Mouse (Mus musculus) cortical plate, adult 2 months (tissue): ENCODE data around the gene Zfp235. TPM values are rescaled to one million over a fixed set of nuclear protein-coding genes. Genes with fewer than 3 reads are reported as not detected.
A peak's percentile ranks its signal among the peaks of the same experiment; 100 is the strongest.

ENCODE experiments used
- H3K27ac ChIP-seq: fragments of 200-500 bp; 2 replicates; pipeline ENCODE4 v1.5.1; 2012; ENCODE audit warnings: low read length, control low read depth, inconsistent platforms; ENCODE audit not compliant: insufficient read depth
- H3K4me1 ChIP-seq: fragments of 200-500 bp; 2 replicates; pipeline ENCODE4 v1.6.1; 2011; ENCODE audit warnings: low read length; ENCODE audit not compliant: control insufficient read depth, insufficient read depth
- H3K4me3 ChIP-seq: fragments of 200-500 bp; 2 replicates; pipeline ENCODE4 v1.5.1; 2011; ENCODE audit warnings: mild to moderate bottlenecking, low read length, control low read depth; ENCODE audit not compliant: insufficient read depth
- CTCF ChIP-seq: fragments of 200-500 bp; IDR thresholded peaks from 2 replicates; pipeline ENCODE4 v1.5.1; 2011; ENCODE audit warnings: mild to moderate bottlenecking, control low read depth, low read length; ENCODE audit not compliant: insufficient read depth; ENCODE audit errors: extremely low read depth
- POLR2A ChIP-seq: fragments of 200-500 bp; IDR thresholded peaks from 2 replicates; pipeline ENCODE4 v1.6.1; 2011; ENCODE audit warnings: mild to moderate bottlenecking, low read length, control low read depth; ENCODE audit not compliant: insufficient read depth; ENCODE audit errors: extremely low read depth
- polyA plus RNA-seq: library from polyadenylated mRNA; depleted of rRNA; stranded (reverse); fragments of >200 nt; gene quantifications from 2 replicates; pipeline ENCODE4 v1.2.3, GENCODE M21; 2012

The Zfp235 gene
- polyA plus RNA-seq, 1 experiment, result 19.9 TPM

DNA sequence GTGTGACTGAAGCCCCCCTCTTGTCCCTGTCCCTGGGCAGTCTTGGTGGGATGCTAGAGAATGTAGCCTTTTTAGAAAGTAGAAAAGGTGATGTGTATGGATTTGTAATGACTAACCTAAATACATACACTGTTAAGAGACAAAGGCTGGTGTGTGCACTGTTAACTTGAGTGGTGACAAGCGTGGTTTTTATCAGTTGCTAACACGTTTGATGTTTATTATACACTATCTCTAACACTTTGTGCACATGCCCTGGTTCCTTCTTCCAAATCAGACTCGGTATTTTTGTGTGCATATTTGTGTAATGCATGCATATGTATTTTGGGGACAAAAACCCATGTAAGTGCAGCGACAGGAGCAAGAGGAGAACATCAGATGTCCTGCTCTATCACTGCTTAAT, 17.3 kb upstream of the Zfp235 start:
- Histone ChIP-seq H3K4me1 (no peaks in the 10 kb centered on the region), H3K27ac (no peak overlapping the region), H3K4me3 (no peak overlapping the region)
- TF ChIP-seq CTCF (no peak), POLR2A (no peak)

DNA sequence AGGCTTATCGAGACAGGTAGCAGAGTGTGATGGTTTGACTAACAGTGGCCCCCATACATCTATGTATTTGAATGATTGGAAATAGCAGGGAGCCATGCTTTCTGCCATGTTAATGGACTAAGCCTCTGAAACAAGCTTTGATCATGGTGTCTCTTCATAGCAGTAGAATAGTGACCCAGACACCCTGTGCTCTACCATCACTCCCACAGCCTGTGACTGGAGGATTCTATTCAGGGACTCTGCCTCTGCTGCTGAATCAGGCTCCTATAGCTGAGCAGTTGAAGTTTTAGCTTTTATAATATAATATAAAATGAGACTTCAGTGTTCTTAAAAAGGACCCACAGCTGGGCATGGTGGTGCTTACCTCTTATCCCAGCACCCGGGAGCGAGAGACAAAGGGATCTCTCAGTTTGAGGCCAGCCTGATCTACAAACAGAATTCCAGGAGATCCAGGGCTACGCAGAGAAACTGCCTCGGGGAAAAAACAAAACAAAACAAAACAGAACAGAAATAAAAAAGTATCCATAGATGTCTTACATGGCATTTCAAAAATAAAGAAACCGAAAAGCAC, 459 bp upstream of the Zfp235 start:
- Histone ChIP-seq H3K27ac (no peak overlapping the region), H3K4me1 (peaks cover 3% of the 10 kb centered on the region; the same call in 1 of the 2 replicates), H3K4me3 (peak overlapping the region; percentile 85)
- TF ChIP-seq POLR2A (no peak), CTCF (no peak)

DNA sequence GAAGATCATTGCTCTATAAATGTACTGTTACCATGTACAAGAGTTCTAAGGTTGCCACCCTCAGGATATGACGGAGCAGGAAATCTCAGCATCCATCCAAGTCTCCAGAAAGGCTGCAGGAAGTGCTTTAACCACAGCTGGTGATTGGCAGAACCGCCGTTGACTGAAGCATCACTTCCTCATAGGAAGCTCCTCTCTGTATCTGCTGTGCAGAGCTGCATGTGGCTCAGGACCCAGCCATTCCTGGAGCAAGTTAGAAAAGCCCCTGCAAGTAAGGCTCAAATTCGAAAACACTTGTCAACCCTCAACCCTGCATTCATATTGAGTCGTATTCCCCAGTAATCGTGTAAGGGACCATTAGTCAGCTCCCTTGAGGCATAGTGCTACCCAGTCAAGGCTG, 8.6 kb downstream of the Zfp235 start:
- H3K4me3 ChIP-seq, result no peak overlapping the region
- TF ChIP-seq CTCF, result no peak
- no peak for TF ChIP-seq POLR2A
- no peak overlapping the region for H3K27ac ChIP-seq
- H3K4me1 ChIP-seq, result no peaks in the 10 kb centered on the region

DNA sequence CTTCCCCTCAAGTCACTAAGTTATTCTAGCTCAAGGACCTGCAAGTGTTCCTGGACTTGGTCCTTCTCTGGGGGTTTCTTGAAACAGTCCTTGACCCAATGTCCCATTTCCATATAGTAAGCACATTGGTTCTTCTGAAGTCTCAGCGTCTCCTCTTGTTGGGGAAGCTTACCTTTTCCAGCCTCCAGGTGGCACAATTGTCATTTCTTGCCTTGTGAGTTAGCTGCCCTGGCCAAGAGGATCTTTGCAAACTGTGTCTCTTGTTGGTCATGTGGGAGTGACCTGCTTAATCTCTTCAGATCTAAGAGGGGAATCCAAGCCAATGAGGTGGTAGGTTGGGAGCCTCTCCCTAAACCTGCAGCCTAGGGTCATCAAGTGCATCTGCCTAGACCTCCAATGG, 19.3 kb downstream of the Zfp235 start:
- Histone ChIP-seq H3K27ac (no peak overlapping the region), H3K4me3 (no peak overlapping the region), H3K4me1 (no peaks in the 10 kb centered on the region)
- TF ChIP-seq CTCF (no peak), POLR2A (no peak)

DNA sequence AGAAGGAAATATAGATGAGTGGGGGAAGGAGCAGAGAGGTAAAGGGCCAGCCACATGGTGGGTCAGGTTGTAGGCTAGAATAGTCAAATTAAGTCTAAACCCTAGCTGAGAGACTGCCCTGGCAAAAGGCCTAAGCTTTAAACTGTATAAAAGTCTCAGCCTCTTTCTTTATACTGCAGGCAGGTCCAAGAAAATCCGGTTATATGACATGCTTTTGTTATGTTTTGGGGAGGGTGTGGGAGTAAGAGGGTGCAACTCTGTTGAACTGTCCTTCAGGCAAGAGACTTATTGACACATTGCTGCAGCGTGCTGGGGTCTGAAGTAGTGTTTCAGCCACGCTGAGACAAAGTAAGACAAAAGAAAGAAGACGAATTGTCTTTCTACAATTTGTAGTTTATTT, 38.2 kb downstream of the Zfp235 start:
- Histone ChIP-seq H3K27ac (no peak overlapping the region), H3K4me3 (no peak overlapping the region), H3K4me1 (no peaks in the 10 kb centered on the region)
- TF ChIP-seq CTCF (no peak), POLR2A (no peak)

DNA sequence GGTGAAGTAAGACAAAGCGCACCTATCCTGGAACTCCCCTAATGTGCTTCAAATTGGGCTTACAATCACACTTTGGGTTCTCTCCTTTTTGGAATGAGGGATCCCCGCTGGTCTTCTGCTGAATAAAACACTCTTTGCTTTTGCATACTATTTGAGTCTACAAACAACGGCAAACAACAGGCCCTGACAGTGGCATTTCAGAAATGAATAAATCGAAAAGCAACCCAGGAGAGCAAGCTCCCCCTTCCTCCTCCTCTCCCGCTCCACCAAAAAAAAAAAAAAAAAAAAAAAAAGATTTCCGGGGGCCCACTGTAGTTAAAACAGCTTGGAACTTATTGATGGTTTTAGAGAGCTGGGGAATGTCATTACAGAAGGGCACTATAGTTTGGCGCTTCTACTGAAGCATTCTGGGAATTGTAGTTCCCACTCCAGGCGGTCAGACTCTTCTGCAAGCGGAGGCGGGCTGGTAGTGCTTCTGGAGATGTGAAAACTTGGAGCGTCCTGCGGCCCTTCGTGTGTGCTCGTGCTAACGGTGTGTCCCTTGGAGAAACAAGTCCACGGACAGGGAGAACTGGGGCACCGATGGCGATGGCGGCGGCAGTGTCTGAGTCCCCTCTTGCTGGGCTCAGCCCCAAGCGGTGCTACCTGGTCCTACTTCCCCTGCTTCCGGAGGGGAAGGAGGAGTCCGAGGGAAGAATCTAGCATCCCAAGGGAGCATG, 40.8 kb downstream of the Zfp235 start, which contains the start of gene Zfp114:
TSS of gene Zfp114 (plus strand) at position 443 of the 719 bp plus-strand sequence.
- TF ChIP-seq CTCF, result no peak
- peak; percentile 55 for TF ChIP-seq POLR2A
- Histone ChIP-seq H3K27ac (0 out of 2 replicates have a peak within 1 kb of the TSS, but pooled peaks have one; percentile 66), H3K4me3 (peak within 1 kb of the TSS; percentile 67), H3K4me1 (no peaks in the 10 kb centered on the region)

DNA sequence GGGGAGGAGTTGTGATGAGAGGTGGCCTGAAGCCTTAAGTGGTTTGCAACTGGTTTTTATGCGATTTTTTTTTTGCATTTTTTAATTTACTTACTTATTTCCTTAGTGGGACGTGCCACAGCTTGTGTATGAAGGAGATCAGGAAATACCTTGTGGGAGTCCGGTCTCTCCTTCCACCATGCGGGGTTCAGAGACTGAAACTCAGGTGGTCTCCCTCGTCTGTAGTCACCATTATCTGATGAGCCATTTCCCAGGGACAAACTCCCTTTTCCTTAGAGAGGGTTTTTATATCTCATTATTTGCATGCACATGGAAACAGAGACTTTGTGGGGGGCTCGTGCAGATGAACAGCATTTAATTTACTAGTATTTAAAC, 41.4 kb downstream of the Zfp235 start:
- peak overlapping the region; percentile 67 for H3K4me3 ChIP-seq
- no peak for TF ChIP-seq CTCF
- TF ChIP-seq POLR2A, result no peak
- H3K4me1 ChIP-seq, result no peaks in the 10 kb centered on the region
- H3K27ac ChIP-seq, result no peak overlapping the region

DNA sequence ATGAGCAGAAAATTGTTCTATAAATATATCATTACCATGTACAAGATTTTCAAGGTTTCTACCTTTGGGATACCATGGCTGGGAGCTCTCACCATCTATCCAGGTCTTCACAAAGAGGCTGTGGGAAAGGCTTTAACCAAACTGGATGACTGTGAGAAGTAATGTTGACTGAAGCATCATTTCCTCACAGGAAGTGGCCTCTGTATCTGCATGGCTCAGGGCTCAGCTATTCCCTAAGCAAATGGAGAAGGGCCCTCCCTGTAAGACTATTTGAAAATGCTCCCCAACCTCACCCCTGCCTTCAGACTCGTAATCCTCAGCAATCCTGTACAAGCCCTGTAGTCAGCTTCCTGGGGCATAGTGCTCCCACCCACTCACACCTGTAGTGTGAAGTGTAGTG, 53.6 kb downstream of the Zfp235 start:
- TF ChIP-seq CTCF (no peak), POLR2A (no peak)
- no peaks in the 10 kb centered on the region for H3K4me1 ChIP-seq
- no peak overlapping the region for H3K4me3 ChIP-seq
- H3K27ac ChIP-seq, result no peak overlapping the region

DNA sequence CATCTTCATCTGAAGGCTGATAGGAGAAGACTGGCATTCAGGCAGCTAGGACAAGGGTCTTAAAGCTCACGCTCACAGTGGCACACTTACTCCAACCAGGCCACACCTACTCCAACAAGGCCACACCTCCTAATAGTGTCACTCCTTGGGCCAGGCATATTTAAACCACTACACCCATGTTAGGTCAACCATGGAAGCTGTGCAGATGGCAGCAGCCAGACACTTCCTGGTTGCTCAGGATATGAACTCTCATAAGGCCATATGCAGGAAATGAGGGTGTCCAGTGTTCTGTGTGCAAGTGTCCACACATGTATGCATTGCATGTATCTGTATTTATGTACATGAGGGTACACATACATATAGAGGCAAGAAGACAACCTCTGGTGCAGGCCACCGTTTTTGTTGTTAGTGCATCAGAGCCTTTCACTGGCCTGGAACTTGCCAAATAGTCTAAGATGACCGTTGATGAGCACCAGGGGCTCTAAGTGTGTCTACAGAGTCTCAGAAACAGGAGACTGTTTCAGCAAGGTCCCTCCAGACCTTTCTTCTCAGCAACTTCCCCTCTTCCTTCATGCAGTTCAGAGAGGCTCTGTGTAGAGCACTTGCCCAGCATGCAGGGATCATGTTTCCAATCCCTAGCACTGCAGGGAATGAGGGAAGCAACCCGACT, 55.1 kb downstream of the Zfp235 start:
- TF ChIP-seq POLR2A (no peak), CTCF (no peak)
- no peak overlapping the region for H3K4me3 ChIP-seq
- no peak overlapping the region for H3K27ac ChIP-seq
- H3K4me1 ChIP-seq, result no peaks in the 10 kb centered on the region

DNA sequence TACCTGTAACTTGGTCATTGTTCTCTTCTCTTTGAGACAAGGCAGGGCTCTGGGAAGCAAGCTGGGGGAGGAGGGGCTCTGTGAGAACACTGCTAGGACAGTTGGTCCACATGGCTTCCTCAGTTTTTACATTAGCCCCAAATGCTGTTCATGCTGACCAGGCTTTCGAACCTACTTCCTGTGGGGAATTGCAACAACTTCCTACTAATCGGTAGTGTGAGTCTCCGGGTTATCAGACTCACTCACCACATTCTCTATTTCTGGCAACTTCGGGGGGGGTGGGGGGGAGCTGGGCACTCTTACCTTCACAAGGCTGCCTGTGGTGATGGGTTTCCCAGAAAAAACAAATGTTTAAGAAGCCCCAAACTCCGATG, 55.6 kb downstream of the Zfp235 start:
- Histone ChIP-seq H3K27ac (no peak overlapping the region), H3K4me1 (no peaks in the 10 kb centered on the region), H3K4me3 (no peak overlapping the region)
- TF ChIP-seq POLR2A (no peak), CTCF (no peak)
